Mouse (Mus musculus): ENCODE measurements around the gene Eif2b3.
A peak's percentile ranks its signal among the peaks of the same experiment; 100 is the strongest.

Gene Eif2b3

GRCm38 (mm10) chr4:117124218-117124517 is 105.0 kb downstream of the Eif2b3 start:
- no peak for DNase-seq (ENCODE audit: low read depth)

DNA sequence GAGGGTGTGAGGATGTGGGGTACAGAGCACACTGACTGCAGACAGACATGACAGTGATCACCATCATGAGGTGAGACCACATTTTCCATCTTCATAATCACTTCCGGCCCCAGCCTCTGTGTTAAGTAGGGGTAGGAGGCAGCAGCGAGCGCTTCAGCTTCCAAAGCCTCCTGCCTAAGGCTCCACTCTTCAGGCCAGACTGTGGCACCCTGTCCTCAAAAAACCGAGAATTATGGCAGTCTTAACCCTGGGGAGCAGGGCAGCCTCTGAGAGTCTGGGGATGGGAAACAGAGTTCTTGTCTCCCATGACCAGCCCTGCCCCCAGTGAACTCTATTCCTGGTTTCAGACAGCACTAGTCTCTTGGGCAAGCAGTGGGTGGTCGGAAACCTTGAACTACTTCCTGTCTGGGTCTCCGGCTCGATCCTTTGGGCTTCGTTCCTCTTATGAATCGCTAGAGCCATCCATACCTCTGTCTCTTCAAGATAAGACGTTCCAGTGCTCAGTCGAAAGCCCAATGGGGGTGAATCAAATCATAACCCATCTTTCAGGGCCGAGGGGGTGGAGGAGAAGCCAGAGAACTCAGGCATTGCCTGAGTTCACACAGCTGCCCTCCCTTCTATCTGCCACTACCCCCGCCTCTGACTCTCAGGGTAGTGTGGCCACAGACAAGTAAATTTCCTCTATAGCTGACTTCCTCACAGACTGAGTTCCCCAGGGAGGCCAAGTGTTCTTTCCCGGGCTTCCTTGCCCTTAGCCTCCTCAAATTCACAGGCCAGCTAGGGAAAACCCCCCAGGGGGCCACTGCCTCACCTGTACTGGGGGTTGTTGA is 105.5 kb downstream of the Eif2b3 start:
- peak; percentile 76 for DNase-seq (ENCODE audit: low read depth)

DNA sequence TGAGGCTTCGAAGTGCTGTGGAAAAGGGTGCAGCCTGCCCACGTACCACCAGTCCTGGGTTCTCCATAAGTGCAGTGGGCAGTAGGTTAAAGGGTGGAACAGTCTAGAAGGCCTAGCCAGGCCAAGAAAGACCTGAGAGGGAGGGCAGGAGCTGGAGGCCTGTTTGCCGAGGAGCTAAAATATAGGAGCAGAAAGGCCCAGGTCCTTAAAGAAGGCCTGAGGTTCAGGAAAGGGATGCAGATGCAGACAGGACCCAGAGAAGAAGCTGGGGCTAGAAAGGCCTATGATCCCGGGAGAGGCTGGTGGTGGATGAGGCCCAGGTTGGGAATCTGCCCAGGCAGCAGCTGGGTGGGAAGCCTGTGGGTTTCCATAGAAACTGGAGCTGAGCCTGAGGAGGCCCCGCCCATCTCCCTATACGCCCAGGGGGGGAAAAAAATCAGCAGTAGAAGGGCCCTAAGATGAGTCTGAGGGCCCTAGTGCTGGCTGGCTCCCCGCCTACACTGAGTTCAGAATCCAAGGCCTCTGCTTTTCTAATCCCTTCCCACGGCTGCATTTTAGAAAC is 106.2 kb downstream of the Eif2b3 start, which contains the start of gene Btbd19:
TSS of gene Btbd19 (minus strand) at position 378 of the 562 bp plus-strand sequence.
- DNase-seq (ENCODE audit: low read depth), result peak; percentile 98

DNA sequence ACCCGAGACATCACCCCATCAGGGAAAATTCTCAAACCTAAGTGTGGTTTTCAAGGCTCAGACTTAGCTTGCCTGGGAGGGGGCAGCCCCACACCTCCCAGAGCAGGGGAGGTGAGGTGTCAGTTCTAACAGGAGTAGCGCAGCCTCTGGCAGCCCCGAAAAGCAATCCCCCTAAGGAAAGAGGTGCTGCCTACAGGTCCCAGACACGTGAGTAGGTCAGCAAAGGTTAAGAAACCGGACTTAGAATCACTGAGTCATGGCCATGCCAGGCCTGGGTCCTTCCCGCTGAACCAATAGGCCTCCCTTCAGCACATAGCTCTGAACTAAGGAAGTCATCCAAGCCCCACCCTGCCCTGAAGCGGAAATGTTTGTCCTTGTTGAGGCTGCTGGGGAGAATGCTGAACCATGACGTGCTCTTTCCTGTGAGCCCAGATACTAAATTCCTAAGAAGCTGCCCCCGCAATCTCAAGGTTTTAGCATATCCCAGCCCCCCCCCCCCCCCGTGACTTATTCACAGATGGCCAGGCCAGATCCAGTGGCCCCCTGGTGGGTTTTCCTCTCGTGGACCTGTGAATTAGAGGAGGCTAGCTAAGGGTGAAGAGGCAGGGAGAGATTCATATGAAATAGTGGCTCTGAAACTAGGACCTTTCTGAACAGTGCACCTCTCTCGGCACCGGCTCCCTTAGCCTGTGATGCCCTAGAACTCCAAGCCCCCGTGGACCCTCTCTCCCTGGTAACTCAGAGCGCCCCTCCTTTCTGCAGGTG is 106.9 kb downstream of the Eif2b3 start:
- DNase-seq (ENCODE audit: low read depth), result peak; percentile 97

- DNase-seq (ENCODE audit: low read depth), result peak; percentile 70
Observed at GRCm38 (mm10) chr4:117126675-117127290, 107.6 kb downstream of the Eif2b3 start, which contains the start of gene Tctex1d4. Gene Tctex1d4, plus strand, starts transcription at chr4:117126794.

- no peak for DNase-seq (ENCODE audit: low read depth)
Observed at GRCm38 (mm10) chr4:117127991-117128686, 108.9 kb downstream of the Eif2b3 start.

DNA sequence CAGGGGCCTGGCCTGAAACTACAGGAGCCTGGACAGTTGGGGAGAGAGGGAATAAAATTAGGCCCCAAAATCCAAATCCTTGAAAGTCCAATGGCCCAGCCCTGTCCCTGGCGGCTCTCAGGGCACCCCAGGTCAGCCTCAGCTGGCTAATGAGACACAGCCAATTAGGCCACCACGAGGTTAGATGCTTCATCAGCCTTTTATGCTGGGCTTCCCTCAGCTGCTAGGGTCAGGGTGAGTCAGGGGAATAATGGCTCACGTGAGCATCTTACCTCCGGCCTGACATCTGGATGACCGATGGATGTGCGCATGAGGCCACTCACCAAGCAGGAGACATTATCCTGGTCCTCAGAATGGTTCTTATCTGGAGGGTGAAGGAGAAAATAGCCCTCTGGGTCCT is 111.6 kb downstream of the Eif2b3 start:
- DNase-seq (ENCODE audit: low read depth), result no peak

DNA sequence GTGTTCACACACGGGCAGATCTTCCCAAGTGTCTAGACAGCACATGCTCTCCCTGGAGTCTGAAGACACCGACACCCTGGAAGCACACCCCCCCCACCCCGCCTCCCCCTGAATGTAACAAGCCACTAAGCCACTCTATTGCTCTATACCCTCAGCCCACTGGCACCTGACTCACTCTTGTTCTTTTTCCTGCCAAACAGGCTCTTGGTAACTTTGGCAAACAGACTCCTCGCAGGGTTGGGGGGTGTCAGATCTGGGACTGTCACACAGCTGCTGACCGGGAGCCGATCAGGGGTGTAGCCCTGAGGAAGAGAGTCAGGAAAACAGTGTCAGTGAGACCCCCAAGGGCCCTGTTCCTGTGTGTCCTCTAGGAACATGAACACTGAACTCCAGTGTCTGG is 112.0 kb downstream of the Eif2b3 start:
- no peak for DNase-seq (ENCODE audit: low read depth)

GRCm38 (mm10) chr4:117131890-117132793 is 112.9 kb downstream of the Eif2b3 start:
- no peak for DNase-seq (ENCODE audit: low read depth)

DNA sequence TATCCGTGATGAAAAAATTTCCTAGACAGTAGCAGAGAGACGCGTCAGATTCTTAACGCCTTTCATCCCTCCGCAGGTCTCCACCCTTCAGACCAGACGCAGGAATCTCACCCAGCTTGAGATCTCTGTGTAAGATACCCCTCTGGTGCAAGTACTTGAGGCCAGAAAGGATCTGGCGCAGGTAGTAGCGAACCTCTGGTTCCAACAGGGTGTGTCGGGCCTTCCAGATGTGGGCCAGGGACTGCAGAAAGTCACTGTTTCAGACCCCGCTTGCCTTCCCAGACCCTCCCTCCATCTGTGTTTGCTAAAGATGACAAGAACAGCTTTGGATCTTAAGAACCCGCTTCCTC is 113.6 kb downstream of the Eif2b3 start:
- DNase-seq (ENCODE audit: low read depth), result no peak

- peak; percentile 42 for DNase-seq (ENCODE audit: low read depth)
Observed at GRCm38 (mm10) chr4:117133366-117133796, 114.2 kb downstream of the Eif2b3 start.

- peak; percentile 99 for DNase-seq (ENCODE audit: low read depth)
Observed at GRCm38 (mm10) chr4:117133817-117134600, 114.8 kb downstream of the Eif2b3 start, which contains the start of gene Plk3. Gene Plk3, minus strand, starts transcription at chr4:117133963.

GRCm38 (mm10) chr4:117134601-117134995 is 115.4 kb downstream of the Eif2b3 start:
- no peak for DNase-seq (ENCODE audit: low read depth)

DNA sequence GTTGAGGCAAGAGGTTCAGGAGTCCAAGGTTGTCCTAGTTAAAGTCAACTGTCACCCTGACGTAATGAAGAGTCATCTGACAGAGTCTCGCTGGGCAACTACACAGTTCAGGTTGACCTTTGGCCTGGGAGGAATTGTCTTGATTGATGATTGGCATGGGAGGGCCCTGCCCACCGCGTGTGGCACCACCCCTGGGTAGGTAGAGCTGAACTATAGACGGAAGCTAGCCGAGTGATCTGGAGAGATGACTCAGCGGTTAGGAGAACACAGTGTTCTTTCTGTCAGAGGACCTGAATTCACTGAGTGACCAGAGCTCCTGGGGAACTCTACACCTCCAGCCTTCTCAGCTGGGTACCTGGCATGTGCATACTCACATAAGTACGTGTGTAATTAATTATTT is 116.8 kb downstream of the Eif2b3 start:
- DNase-seq (ENCODE audit: low read depth), result no peak
